Mouse (Mus musculus) forebrain, embryonic 11.5 days (tissue): ENCODE measurements around the gene Wfdc21. TPM values are rescaled to one million over a fixed set of nuclear protein-coding genes. Genes with fewer than 3 reads are reported as not detected.

Source experiments
- ATAC-seq: fragments of 200-750 bp; cut with Nextera tagmentation; replicated peaks from 2 replicates; pipeline ENCODE4 v1.8.0; 2017; ENCODE audit warnings: moderate TSS enrichment; ENCODE audit not compliant: low FRiP score
- DNase-seq: peaks from one replicate; pipeline ENCODE4 v3.0.0-alpha.2; 2017; ENCODE audit warnings: low spot score
- H3K27ac ChIP-seq: fragments of 300-500 bp; sonication (generic); 2 replicates; pipeline ENCODE4 v1.5.1; 2014; ENCODE audit warnings: low read depth, low read length
- H3K27me3 ChIP-seq: fragments of 300-500 bp; sonication (generic); 2 replicates; pipeline ENCODE4 v1.6.1; 2014; ENCODE audit warnings: mild to moderate bottlenecking, low read length, mixed read lengths; ENCODE audit not compliant: control insufficient read depth, insufficient read depth
- H3K36me3 ChIP-seq: fragments of 300-500 bp; sonication (generic); 2 replicates; pipeline ENCODE4 v1.6.1; 2014; ENCODE audit warnings: mild to moderate bottlenecking, low read length, moderate library complexity, mixed read lengths; ENCODE audit not compliant: control insufficient read depth, insufficient read depth
- H3K4me1 ChIP-seq: fragments of 300-500 bp; sonication (generic); replicated peaks from 2 replicates; pipeline ENCODE4 v1.6.1; 2014; ENCODE audit warnings: low read length, mixed read lengths; ENCODE audit not compliant: control insufficient read depth, insufficient read depth
- H3K4me2 ChIP-seq: fragments of 300-500 bp; sonication (generic); 2 replicates; pipeline ENCODE4 v1.6.1; 2014; ENCODE audit warnings: low read depth, mild to moderate bottlenecking, low read length, moderate library complexity, mixed read lengths; ENCODE audit not compliant: severe bottlenecking
- H3K4me3 ChIP-seq: fragments of 300-500 bp; sonication (generic); 2 replicates; pipeline ENCODE4 v1.5.1; 2014; ENCODE audit warnings: low read depth, low read length
- H3K9ac ChIP-seq: fragments of 300-500 bp; sonication (generic); 2 replicates; pipeline ENCODE4 v1.6.1; 2014; ENCODE audit warnings: low read length
- H3K9me3 ChIP-seq: fragments of 300-500 bp; sonication (generic); 2 replicates; pipeline ENCODE4 v1.6.1; 2016; ENCODE audit warnings: low read length, mixed read lengths; ENCODE audit not compliant: control insufficient read depth
- whole genome bisulfite sequencing: fragments of 180-500 bp; shearing (Covaris S2); extraction: QIAGEN DNeasy Blood & Tissue Kit; methylation state at CpG from one replicate; pipeline ENCODE4 v1.1.7; 2014; 5-methylcytosine and 5-hydroxymethylcytosine counted together
- polyA plus RNA-seq: library from polyadenylated mRNA; unstranded; fragments of >200 nt; fragmentation: Nextera tagmentation; extraction: Ambion mirVana; gene quantifications from 2 replicates; pipeline ENCODE4 v1.2.1, GENCODE M21; 2014

The Wfdc21 gene
- polyA plus RNA-seq: not detected in 2 replicates

GRCm38 (mm10) chr11:83746681-83747080 lies at the start of gene Wfdc21:
Wfdc21 (plus strand) TSS chr11:83746940.
- no peak within 1 kb of the TSS for H3K4me2 ChIP-seq
- H3K27ac ChIP-seq: no peak within 1 kb of the TSS
- ATAC-seq (no peak), DNase-seq (no peak)
- no peak within 1 kb of the TSS for H3K9ac ChIP-seq
- no peaks in the 10 kb centered on the region for H3K36me3 ChIP-seq
- no peaks in the 10 kb centered on the region for H3K4me1 ChIP-seq
- H3K27me3 ChIP-seq: no peaks in the 10 kb centered on the region
- no peak within 1 kb of the TSS for H3K4me3 ChIP-seq
- H3K9me3 ChIP-seq: no peaks in the 10 kb centered on the region
- WGBS: 83% methylated on average over 5 of the region's 5 CpGs

GRCm38 (mm10) chr11:83703705-83704104 lies 43.0 kb upstream of the Wfdc21 start, which contains the start of gene Wfdc17:
Wfdc17 (plus strand) TSS chr11:83703991.
- 78% methylated on average over 1 of the region's 1 CpGs for WGBS
- ATAC-seq: no peak
- DNase-seq: no peak
- Histone ChIP-seq H3K9ac (no peak within 1 kb of the TSS), H3K4me2 (no peak within 1 kb of the TSS), H3K4me3 (no peak within 1 kb of the TSS), H3K36me3 (no peaks in the 10 kb centered on the region), H3K9me3 (no peaks in the 10 kb centered on the region), H3K27me3 (no peaks in the 10 kb centered on the region), H3K4me1 (no peaks in the 10 kb centered on the region), H3K27ac (no peak within 1 kb of the TSS)

- no peak within 1 kb of the TSS for H3K27ac ChIP-seq
- H3K4me1 ChIP-seq: no peaks in the 10 kb centered on the region
- no peak within 1 kb of the TSS for H3K4me3 ChIP-seq
- H3K27me3 ChIP-seq: no peaks in the 10 kb centered on the region
- ATAC-seq (no peak), DNase-seq (no peak)
- no peak within 1 kb of the TSS for H3K9ac ChIP-seq
- no peak within 1 kb of the TSS for H3K4me2 ChIP-seq
- 74% methylated on average over 4 of the region's 4 CpGs for WGBS
- H3K9me3 ChIP-seq: no peaks in the 10 kb centered on the region
- H3K36me3 ChIP-seq: no peaks in the 10 kb centered on the region
Measured at GRCm38 (mm10) chr11:83708715-83709114, 38.0 kb upstream of the Wfdc21 start, which contains the start of gene Wfdc18. Wfdc18 (plus strand) TSS chr11:83709015.

GRCm38 (mm10) chr11:83709683-83710082 lies 37.1 kb upstream of the Wfdc21 start:
- ATAC-seq (no peak), DNase-seq (no peak)

GRCm38 (mm10) chr11:83712671-83713070 lies 34.1 kb upstream of the Wfdc21 start:
- DNase-seq: no peak
- 90% methylated on average over 1 of the region's 1 CpGs for WGBS

More at GRCm38 (mm10) chr11:83709683-83710082, 37.1 kb upstream of the Wfdc21 start:
- Histone ChIP-seq H3K9ac (no peak overlapping the region), H3K27me3 (no peaks in the 10 kb centered on the region), H3K36me3 (no peaks in the 10 kb centered on the region), H3K4me2 (no peak overlapping the region), H3K27ac (no peak overlapping the region), H3K9me3 (no peaks in the 10 kb centered on the region), H3K4me1 (no peaks in the 10 kb centered on the region), H3K4me3 (no peak overlapping the region)
- 94% methylated on average over 5 of the region's 5 CpGs for WGBS

GRCm38 (mm10) chr11:83713925-83714324 lies 32.8 kb upstream of the Wfdc21 start:
- no peaks in the 10 kb centered on the region for H3K9me3 ChIP-seq
- no peak overlapping the region for H3K4me2 ChIP-seq
- no peak overlapping the region for H3K4me3 ChIP-seq
- DNase-seq: no peak
- H3K4me1 ChIP-seq: no peaks in the 10 kb centered on the region
- no peak for ATAC-seq
- H3K27me3 ChIP-seq: no peaks in the 10 kb centered on the region
- H3K36me3 ChIP-seq: no peaks in the 10 kb centered on the region
- H3K9ac ChIP-seq: no peak overlapping the region
- H3K27ac ChIP-seq: no peak overlapping the region
- 94% methylated on average over 2 of the region's 2 CpGs for WGBS

More at GRCm38 (mm10) chr11:83712671-83713070, 34.1 kb upstream of the Wfdc21 start:
- no peak overlapping the region for H3K27ac ChIP-seq
- H3K4me3 ChIP-seq: no peak overlapping the region
- H3K27me3 ChIP-seq: no peaks in the 10 kb centered on the region
- no peaks in the 10 kb centered on the region for H3K4me1 ChIP-seq
- no peaks in the 10 kb centered on the region for H3K36me3 ChIP-seq
- no peak overlapping the region for H3K4me2 ChIP-seq
- no peak for ATAC-seq
- no peak overlapping the region for H3K9ac ChIP-seq
- H3K9me3 ChIP-seq: no peaks in the 10 kb centered on the region

GRCm38 (mm10) chr11:83717042-83717665 lies 29.6 kb upstream of the Wfdc21 start:
- Histone ChIP-seq H3K4me2 (no peak overlapping the region), H3K36me3 (no peaks in the 10 kb centered on the region), H3K4me1 (no peaks in the 10 kb centered on the region), H3K4me3 (no peak overlapping the region), H3K9me3 (no peaks in the 10 kb centered on the region), H3K27ac (no peak overlapping the region), H3K9ac (no peak overlapping the region), H3K27me3 (no peaks in the 10 kb centered on the region)
- ATAC-seq (no peak), DNase-seq (no peak)
- 90% methylated on average over 6 of the region's 6 CpGs for WGBS

GRCm38 (mm10) chr11:83720766-83721165 lies 26.0 kb upstream of the Wfdc21 start:
- Histone ChIP-seq H3K27ac (no peak overlapping the region), H3K9ac (no peak overlapping the region), H3K27me3 (no peaks in the 10 kb centered on the region), H3K36me3 (no peaks in the 10 kb centered on the region), H3K4me2 (no peak overlapping the region), H3K9me3 (no peaks in the 10 kb centered on the region), H3K4me1 (no peaks in the 10 kb centered on the region), H3K4me3 (no peak overlapping the region)
- ATAC-seq (no peak), DNase-seq (no peak)
